Mouse (Mus musculus) urinary bladder, postnatal 0 days (tissue): ENCODE results near the gene Bcl2a1a. TPM values are rescaled to one million over a fixed set of nuclear protein-coding genes. Genes with fewer than 3 reads are reported as not detected.

Source experiments
- polyA plus RNA-seq: library from polyadenylated mRNA; unstranded; fragments of >200 nt; fragmentation: Nextera tagmentation; extraction: Ambion mirVana; gene quantifications from 2 replicates; pipeline ENCODE4 v1.2.1, GENCODE M21; 2015

Bcl2a1a gene
- 0.30 and 0.81 TPM in 2 replicates for polyA plus RNA-seq

DNA sequence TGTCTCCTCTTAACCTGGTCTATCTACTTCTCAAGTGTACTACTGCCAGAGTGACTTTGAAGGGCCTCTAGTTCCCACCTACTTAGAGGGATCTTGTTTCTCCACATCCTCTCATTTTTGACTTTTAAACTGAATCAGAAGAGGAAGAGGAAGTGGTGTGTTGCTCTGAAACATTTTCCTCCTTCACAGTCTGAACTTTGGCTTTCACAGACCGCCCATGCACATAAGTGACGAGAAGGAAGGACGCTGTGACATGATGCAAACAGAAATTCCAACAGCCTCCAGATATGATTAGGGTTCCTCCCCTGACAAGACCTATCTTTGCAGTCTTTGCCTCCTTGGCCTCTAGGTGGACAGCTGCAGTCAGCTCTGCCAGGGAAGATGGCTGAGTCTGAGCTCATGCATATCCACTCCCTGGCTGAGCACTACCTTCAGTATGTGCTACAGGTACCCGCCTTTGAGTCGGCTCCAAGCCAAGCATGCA lies at the start of gene Bcl2a1a:
Gene Bcl2a1a, plus strand, starts transcription at position 231 of the 484 bp plus-strand sequence.

Other genes with a start within 250 kb of the Bcl2a1a start
- gene Mthfsl, start 236.6 kb upstream of the Bcl2a1a start, polyA plus RNA-seq, result 33.5 and 35.4 TPM in 2 replicates
- 0.40 and 1.3 TPM in 2 replicates for gene Bcl2a1d, start 225.0 kb upstream of the Bcl2a1a start, polyA plus RNA-seq
- not detected in 2 replicates for gene Trim43c, start 117.7 kb upstream of the Bcl2a1a start, polyA plus RNA-seq
- gene Trim43b, start 135.9 kb downstream of the Bcl2a1a start, polyA plus RNA-seq, result not detected in 2 replicates
- 4.3 and 25.1 TPM in 2 replicates for gene Bcl2a1b, start 242.3 kb downstream of the Bcl2a1a start, polyA plus RNA-seq
- 1.3 TPM in 1 of 2 replicates, not detected in the other for gene Gm29094, start 242.5 kb downstream of the Bcl2a1a start, polyA plus RNA-seq